Mouse (Mus musculus): ENCODE data around the gene Snx5. TPM values are rescaled to one million over a fixed set of nuclear protein-coding genes. Genes with fewer than 3 reads are reported as not detected.

Gene Snx5
- polyA plus RNA-seq, 1 experiment, result 538 TPM

GRCm38 (mm10) chr2:144202567-144202966 is 68.1 kb downstream of the Snx5 start:
- TF ChIP-seq POLR2A (IDR thresholded peaks at IDR 0.05; ENCODE audit: insufficient read depth, low read length) (no peak), EP300 (IDR thresholded peaks at IDR 0.05; ENCODE audit: insufficient read depth, low read depth, low read length) (no peak), CTCF (IDR thresholded peaks at IDR 0.05; ENCODE audit: low read depth, low read length) (no peak)
- Histone ChIP-seq H3K36me3 (ENCODE audit: control insufficient read depth, insufficient read depth, low read length, poor library complexity, severe bottlenecking) (no peaks in the 10 kb centered on the region), H3K4me3 (ENCODE audit: low read depth, low read length) (no peak overlapping the region), H3K9me3 (replicated peaks; ENCODE audit: control insufficient read depth, insufficient read depth, low read length, poor library complexity, severe bottlenecking) (no peaks in the 10 kb centered on the region), H3K27me3 (ENCODE audit: control insufficient read depth, insufficient read depth, low read length, poor library complexity, severe bottlenecking) (no peaks in the 10 kb centered on the region), H3K27ac (ENCODE audit: insufficient read depth, low read length) (no peak overlapping the region), H3K9ac (ENCODE audit: low read depth, poor library complexity, severe bottlenecking) (no peak overlapping the region), H3K4me1 (ENCODE audit: control insufficient read depth, insufficient read depth, low read length) (peaks cover 2% of the 10 kb centered on the region)

GRCm38 (mm10) chr2:144202151-144202550 is 68.6 kb downstream of the Snx5 start:
- no peaks in the 10 kb centered on the region for H3K27me3 ChIP-seq (ENCODE audit: control insufficient read depth, insufficient read depth, low read length, poor library complexity, severe bottlenecking)
- no peaks in the 10 kb centered on the region for H3K36me3 ChIP-seq (ENCODE audit: control insufficient read depth, insufficient read depth, low read length, poor library complexity, severe bottlenecking)
- H3K4me1 ChIP-seq (ENCODE audit: control insufficient read depth, insufficient read depth, low read length), result peaks cover 2% of the 10 kb centered on the region
- TF ChIP-seq CTCF (IDR thresholded peaks at IDR 0.05; ENCODE audit: low read depth, low read length) (no peak), POLR2A (IDR thresholded peaks at IDR 0.05; ENCODE audit: insufficient read depth, low read length) (no peak), EP300 (IDR thresholded peaks at IDR 0.05; ENCODE audit: insufficient read depth, low read depth, low read length) (no peak)
- H3K27ac ChIP-seq (ENCODE audit: insufficient read depth, low read length), result no peak overlapping the region
- no peak overlapping the region for H3K9ac ChIP-seq (ENCODE audit: low read depth, poor library complexity, severe bottlenecking)
- no peak overlapping the region for H3K4me3 ChIP-seq (ENCODE audit: low read depth, low read length)
- no peaks in the 10 kb centered on the region for H3K9me3 ChIP-seq (replicated peaks; ENCODE audit: control insufficient read depth, insufficient read depth, low read length, poor library complexity, severe bottlenecking)

Other genes starting within 250 kb of the Snx5 start
- not detected in 2 replicates for gene Banf2, start 237.8 kb downstream of the Snx5 start, polyA plus RNA-seq (2011; ENCODE audit: insufficient read depth, insufficient read length, low read depth, missing spikeins)
- 34.3 and 35.8 TPM in 2 replicates for gene Mgme1, start 243 bp downstream of the Snx5 start, polyA plus RNA-seq (2011; ENCODE audit: insufficient read depth, insufficient read length, low read depth, missing spikeins)
- 10.6 and 11.1 TPM in 2 replicates for gene Ovol2, start 61.2 kb upstream of the Snx5 start, polyA plus RNA-seq (2011; ENCODE audit: insufficient read depth, insufficient read length, low read depth, missing spikeins)
- gene Kat14, start 98.1 kb upstream of the Snx5 start, polyA plus RNA-seq (2011; ENCODE audit: insufficient read depth, insufficient read length, low read depth, missing spikeins), result 40.4 and 42.9 TPM in 2 replicates
- 8.6 and 9.1 TPM in 2 replicates for gene Pet117, start 98.1 kb upstream of the Snx5 start, polyA plus RNA-seq (2011; ENCODE audit: insufficient read depth, insufficient read length, low read depth, missing spikeins)